Mouse (Mus musculus) spleen, adult 2 months (tissue): ENCODE results near the gene Shld1.

Experiments used
- CTCF ChIP-seq: fragments of 200-500 bp; IDR thresholded peaks from 2 replicates; pipeline ENCODE4 v1.5.1; 2011; ENCODE audit warnings: mild to moderate bottlenecking, inconsistent platforms; ENCODE audit not compliant: insufficient read depth, insufficient read length, insufficient replicate concordance; ENCODE audit errors: extremely low read depth
- POLR2A ChIP-seq: fragments of 200-500 bp; IDR thresholded peaks from 2 replicates; pipeline ENCODE4 v1.6.1; 2011; ENCODE audit warnings: low read depth, low read length, inconsistent platforms

DNA sequence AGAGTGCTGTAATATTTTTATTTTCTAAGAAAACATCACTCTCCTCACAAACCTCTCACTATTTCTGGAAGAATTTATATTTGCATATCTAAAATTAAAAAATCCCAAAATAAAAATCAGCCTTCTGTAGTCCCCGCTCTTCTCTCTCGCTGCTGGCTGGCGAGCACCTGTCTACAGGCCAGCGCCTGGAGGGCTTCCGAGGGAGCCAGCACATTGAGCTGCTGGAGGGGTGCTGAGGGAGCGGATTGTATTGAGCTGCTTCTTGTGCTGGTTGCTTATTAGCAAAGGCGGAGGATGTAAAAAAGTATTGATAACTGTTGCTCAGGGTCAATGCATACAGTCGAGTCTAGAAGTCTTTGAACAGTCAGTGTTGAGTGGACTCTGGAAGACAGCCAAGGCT lies 25.3 kb downstream of the Shld1 start:
- TF ChIP-seq CTCF (no peak), POLR2A (no peak)
